Mouse (Mus musculus): Measurements from ENCODE around the gene Syne2.

Gene Syne2

GRCm38 (mm10) chr12:75817959-75818452 lies at the start of gene Syne2:
Gene Syne2, plus strand, starts transcription at chr12:75818134.
- in situ Hi-C loops (cut with MseI, MboI), result no loop called here

GRCm38 (mm10) chr12:75771410-75771809 lies 46.5 kb upstream of the Syne2 start:
- in situ Hi-C loops (cut with MseI, MboI), result no loop called here

GRCm38 (mm10) chr12:75772424-75773034 lies 45.4 kb upstream of the Syne2 start:
- in situ Hi-C loops (cut with MseI, MboI), result no loop called here

GRCm38 (mm10) chr12:75781445-75781844 lies 36.5 kb upstream of the Syne2 start:
- in situ Hi-C loops (cut with MseI, MboI), result loop anchor here in 1 of 2 experiments (10.0 kb wide), 1 partner anchor 403 kb away; no protein-coding TSS in a partner anchor

GRCm38 (mm10) chr12:75781995-75782394 lies 35.9 kb upstream of the Syne2 start:
- in situ Hi-C loops (cut with MseI, MboI), result loop anchor here in 1 of 2 experiments (10.0 kb wide), 1 partner anchor 403 kb away; no protein-coding TSS in a partner anchor

GRCm38 (mm10) chr12:75784271-75784751 lies 33.6 kb upstream of the Syne2 start:
- in situ Hi-C loops (cut with MseI, MboI), result loop anchor here in 1 of 2 experiments (10.0 kb wide), 1 partner anchor 400 kb away; no protein-coding TSS in a partner anchor

- in situ Hi-C loops (cut with MseI, MboI), result loop anchor here in 1 of 2 experiments (10.0 kb wide), 1 partner anchor 398 kb away; no protein-coding TSS in a partner anchor
These were observed 31.3 kb upstream of the Syne2 start for GRCm38 (mm10) chr12:75786681-75787080.

GRCm38 (mm10) chr12:75789451-75789850 lies 28.5 kb upstream of the Syne2 start:
- in situ Hi-C loops (cut with MseI, MboI), result loop anchor here in 1 of 2 experiments (10.0 kb wide), 1 partner anchor 395 kb away; no protein-coding TSS in a partner anchor

GRCm38 (mm10) chr12:75794527-75794926 lies 23.4 kb upstream of the Syne2 start:
- in situ Hi-C loops (cut with MseI, MboI), result loop anchor here (10.0 kb wide), 2 partner anchors 160 to 380 kb away; partner anchors contain the start of gene Esr2 (in 1 of the 2)

GRCm38 (mm10) chr12:75796510-75796909 lies 21.4 kb upstream of the Syne2 start:
- in situ Hi-C loops (cut with MseI, MboI), result loop anchor here (5.0 to 10.0 kb wide), 3 partner anchors 96 to 378 kb away; partner anchors contain the start of gene Esr2 (in 1 of the 2)

GRCm38 (mm10) chr12:75806281-75806680 lies 11.7 kb upstream of the Syne2 start:
- in situ Hi-C loops (cut with MseI, MboI), result no loop called here

- in situ Hi-C loops (cut with MseI, MboI), result no loop called here
These were observed 4.2 kb upstream of the Syne2 start for GRCm38 (mm10) chr12:75813766-75814165.

GRCm38 (mm10) chr12:75814551-75814950 lies 3.4 kb upstream of the Syne2 start:
- in situ Hi-C loops (cut with MseI, MboI), result no loop called here

GRCm38 (mm10) chr12:75816981-75817856 lies 715 bp upstream of the Syne2 start:
- in situ Hi-C loops (cut with MseI, MboI), result no loop called here

- in situ Hi-C loops (cut with MseI, MboI), result no loop called here
These were observed 810 bp downstream of the Syne2 start for GRCm38 (mm10) chr12:75818453-75819434.

GRCm38 (mm10) chr12:75819481-75819880 lies 1.5 kb downstream of the Syne2 start:
- in situ Hi-C loops (cut with MseI, MboI), result no loop called here

- in situ Hi-C loops (cut with MseI, MboI), result no loop called here
These were observed 2.3 kb downstream of the Syne2 start for GRCm38 (mm10) chr12:75820216-75820615.

GRCm38 (mm10) chr12:75822122-75822521 lies 4.2 kb downstream of the Syne2 start:
- in situ Hi-C loops (cut with MseI, MboI), result no loop called here

- in situ Hi-C loops (cut with MseI, MboI), result no loop called here
These were observed 5.5 kb downstream of the Syne2 start for GRCm38 (mm10) chr12:75823475-75823874.

GRCm38 (mm10) chr12:75825458-75825857 lies 7.5 kb downstream of the Syne2 start:
- in situ Hi-C loops (cut with MseI, MboI), result no loop called here

Measured in mouse trophoblast stem cell (cell line).